Mouse (Mus musculus) embryonic facial prominence, embryonic 10.5 days (tissue): ENCODE data around the gene Mtg1. TPM values are rescaled to one million over a fixed set of nuclear protein-coding genes. Genes with fewer than 3 reads are reported as not detected.

ENCODE experiments used
- DNase-seq: peaks from one replicate; pipeline ENCODE4 v3.0.0-alpha.2; 2017; ENCODE audit warnings: low spot score
- H3K27ac ChIP-seq: fragments of 300-500 bp; sonication (generic); replicated peaks from 2 replicates; pipeline ENCODE4 v1.5.1; 2016; ENCODE audit warnings: mild to moderate bottlenecking
- H3K27me3 ChIP-seq: fragments of 300-500 bp; sonication (generic); replicated peaks from 2 replicates; pipeline ENCODE4 v1.6.1; 2016; ENCODE audit warnings: low read depth, mild to moderate bottlenecking; ENCODE audit not compliant: poor library complexity, severe bottlenecking
- H3K36me3 ChIP-seq: fragments of 300-500 bp; sonication (generic); replicated peaks from 2 replicates; pipeline ENCODE4 v1.6.1; 2016; ENCODE audit warnings: mild to moderate bottlenecking, moderate library complexity
- H3K4me1 ChIP-seq: fragments of 300-500 bp; sonication (generic); 2 replicates; pipeline ENCODE4 v1.6.1; 2016
- H3K4me3 ChIP-seq: fragments of 300-500 bp; sonication (generic); 2 replicates; pipeline ENCODE4 v1.5.1; 2016; ENCODE audit warnings: mild to moderate bottlenecking, moderate library complexity
- H3K9me3 ChIP-seq: fragments of 300-500 bp; sonication (generic); 2 replicates; pipeline ENCODE4 v1.6.1; 2016; ENCODE audit warnings: mild to moderate bottlenecking
- WGBS: fragments of 180-500 bp; shearing (Covaris S2); methylation state at CpG from one replicate; pipeline ENCODE4 v1.1.7; 2016; 5-methylcytosine and 5-hydroxymethylcytosine counted together
- polyA plus RNA-seq: library from polyadenylated mRNA; unstranded; fragments of >200 nt; fragmentation: Nextera tagmentation; extraction: Ambion mirVana; gene quantifications from 2 replicates; pipeline ENCODE4 v1.2.1, GENCODE M21; 2016

The Mtg1 gene
- 25.3 and 31.3 TPM in 2 replicates for polyA plus RNA-seq

- 2% methylated on average over 39 of the region's 39 CpGs for WGBS
- Histone ChIP-seq H3K36me3 (peaks cover 10% of the 10 kb centered on the region; the same call in 1 of the 2 replicates), H3K9me3 (no peaks in the 10 kb centered on the region), H3K27ac (peak within 1 kb of the TSS; percentile 93), H3K4me3 (peak within 1 kb of the TSS; percentile 93), H3K4me1 (peaks cover 6% of the 10 kb centered on the region), H3K27me3 (no peaks in the 10 kb centered on the region)
- DNase-seq: peak; percentile 96
Observed at GRCm38 (mm10) chr7:140137135-140138020, at the start of gene Mtg1. Mtg1 (plus strand) TSS chr7:140137564.

GRCm38 (mm10) chr7:140090601-140091000, 46.8 kb upstream of the Mtg1 start:
- Histone ChIP-seq H3K4me1 (peaks cover 9% of the 10 kb centered on the region), H3K4me3 (no peak overlapping the region), H3K9me3 (no peaks in the 10 kb centered on the region), H3K27ac (no peak overlapping the region), H3K36me3 (no peaks in the 10 kb centered on the region), H3K27me3 (0 out of 2 replicates have a peak, but pooled peaks cover 3% of the 10 kb centered on the region)
- DNase-seq: no peak
- 82% methylated on average over 10 of the region's 10 CpGs for WGBS

- no peak for DNase-seq
- Histone ChIP-seq H3K4me3 (no peak within 1 kb of the TSS), H3K27me3 (0 out of 2 replicates have a peak, but pooled peaks cover 3% of the 10 kb centered on the region), H3K9me3 (no peaks in the 10 kb centered on the region), H3K36me3 (no peaks in the 10 kb centered on the region), H3K4me1 (peaks cover 9% of the 10 kb centered on the region), H3K27ac (no peak within 1 kb of the TSS)
- 76% methylated on average over 5 of the region's 5 CpGs for WGBS
Observed at GRCm38 (mm10) chr7:140092924-140093528, 44.3 kb upstream of the Mtg1 start, which contains the start of gene Prap1. Prap1 (plus strand) TSS chr7:140093395.

- H3K27me3 ChIP-seq: 0 out of 2 replicates have a peak, but pooled peaks cover 3% of the 10 kb centered on the region
- WGBS: 65% methylated on average over 5 of the region's 5 CpGs
- DNase-seq: no peak
Observed at GRCm38 (mm10) chr7:140094954-140095353, 42.4 kb upstream of the Mtg1 start.

GRCm38 (mm10) chr7:140095556-140095955, 41.8 kb upstream of the Mtg1 start:
- no peak for DNase-seq
- H3K4me1 ChIP-seq: peaks cover 9% of the 10 kb centered on the region
- 62% methylated on average over 1 of the region's 1 CpGs for WGBS
- H3K36me3 ChIP-seq: no peaks in the 10 kb centered on the region
- H3K4me3 ChIP-seq: no peak overlapping the region
- no peaks in the 10 kb centered on the region for H3K9me3 ChIP-seq
- H3K27me3 ChIP-seq: 0 out of 2 replicates have a peak, but pooled peaks cover 3% of the 10 kb centered on the region
- H3K27ac ChIP-seq: no peak overlapping the region

More at GRCm38 (mm10) chr7:140094954-140095353, 42.4 kb upstream of the Mtg1 start:
- Histone ChIP-seq H3K4me1 (peaks cover 9% of the 10 kb centered on the region), H3K4me3 (no peak overlapping the region), H3K27ac (no peak overlapping the region), H3K9me3 (no peaks in the 10 kb centered on the region), H3K36me3 (no peaks in the 10 kb centered on the region)

GRCm38 (mm10) chr7:140096055-140096454, 41.3 kb upstream of the Mtg1 start:
- no peak overlapping the region for H3K4me3 ChIP-seq
- no peak overlapping the region for H3K27ac ChIP-seq
- DNase-seq: no peak
- H3K4me1 ChIP-seq: peaks cover 10% of the 10 kb centered on the region
- no peaks in the 10 kb centered on the region for H3K36me3 ChIP-seq
- H3K9me3 ChIP-seq: no peaks in the 10 kb centered on the region
- H3K27me3 ChIP-seq: peaks cover 7% of the 10 kb centered on the region

- no peak overlapping the region for H3K27ac ChIP-seq
- no peak for DNase-seq
- H3K4me1 ChIP-seq: peaks cover 26% of the 10 kb centered on the region
- no peak overlapping the region for H3K4me3 ChIP-seq
- peaks cover 9% of the 10 kb centered on the region for H3K27me3 ChIP-seq
- 89% methylated on average over 1 of the region's 1 CpGs for WGBS
- H3K36me3 ChIP-seq: no peaks in the 10 kb centered on the region
- no peaks in the 10 kb centered on the region for H3K9me3 ChIP-seq
Observed at GRCm38 (mm10) chr7:140098466-140098865, 38.9 kb upstream of the Mtg1 start.

- 78% methylated on average over 10 of the region's 10 CpGs for WGBS
- DNase-seq: no peak
Observed at GRCm38 (mm10) chr7:140101498-140101897, 35.9 kb upstream of the Mtg1 start.

GRCm38 (mm10) chr7:140101993-140102860, 35.1 kb upstream of the Mtg1 start, which contains the start of gene Fuom:
Fuom (minus strand) TSS chr7:140102441.
- H3K4me1 ChIP-seq: peaks cover 20% of the 10 kb centered on the region
- H3K27ac ChIP-seq: peak within 1 kb of the TSS; percentile 26
- peaks cover 9% of the 10 kb centered on the region for H3K27me3 ChIP-seq
- H3K4me3 ChIP-seq: peak within 1 kb of the TSS; percentile 57
- no peaks in the 10 kb centered on the region for H3K9me3 ChIP-seq
- WGBS: 2% methylated on average over 30 of the region's 30 CpGs
- peaks cover 25% of the 10 kb centered on the region for H3K36me3 ChIP-seq
- DNase-seq: peak; percentile 86

More at GRCm38 (mm10) chr7:140101498-140101897, 35.9 kb upstream of the Mtg1 start:
- H3K36me3 ChIP-seq: peaks cover 19% of the 10 kb centered on the region
- H3K27ac ChIP-seq: peak overlapping the region; percentile 26; the same call in 1 of the 2 replicates
- peak overlapping the region; percentile 57 for H3K4me3 ChIP-seq
- peaks cover 20% of the 10 kb centered on the region for H3K4me1 ChIP-seq
- H3K9me3 ChIP-seq: no peaks in the 10 kb centered on the region
- H3K27me3 ChIP-seq: peaks cover 9% of the 10 kb centered on the region

- Histone ChIP-seq H3K4me1 (peaks cover 20% of the 10 kb centered on the region), H3K27ac (no peak overlapping the region), H3K4me3 (no peak overlapping the region), H3K36me3 (peaks cover 43% of the 10 kb centered on the region), H3K9me3 (no peaks in the 10 kb centered on the region), H3K27me3 (peaks cover 9% of the 10 kb centered on the region)
- DNase-seq: no peak
- WGBS: 78% methylated on average over 4 of the region's 4 CpGs
Observed at GRCm38 (mm10) chr7:140104009-140104408, 33.4 kb upstream of the Mtg1 start.

- Histone ChIP-seq H3K4me3 (no peak overlapping the region), H3K4me1 (peaks cover 9% of the 10 kb centered on the region), H3K27ac (no peak overlapping the region), H3K36me3 (peaks cover 65% of the 10 kb centered on the region), H3K27me3 (no peaks in the 10 kb centered on the region), H3K9me3 (no peaks in the 10 kb centered on the region)
- WGBS: 71% methylated on average over 3 of the region's 3 CpGs
- DNase-seq: no peak
Observed at GRCm38 (mm10) chr7:140111943-140112342, 25.4 kb upstream of the Mtg1 start.
